Mouse (Mus musculus) liver, embryonic 13.5 days (tissue): Measurements from ENCODE around the gene Pikfyve. TPM values are rescaled to one million over a fixed set of nuclear protein-coding genes. Genes with fewer than 3 reads are reported as not detected.

ENCODE experiments used
- ATAC-seq: fragments of 200-750 bp; cut with Nextera tagmentation; 2 replicates; pipeline ENCODE4 v1.8.0; 2017; ENCODE audit warnings: low read depth, mild to moderate bottlenecking, moderate number of reproducible peaks, moderate library complexity
- DNase-seq: peaks from one replicate; pipeline ENCODE4 v3.0.0; 2022
- H3K27ac ChIP-seq: fragments of 300-500 bp; sonication (generic); 2 replicates; pipeline ENCODE4 v1.5.1; 2015; ENCODE audit warnings: moderate library complexity, mild to moderate bottlenecking, inconsistent platforms
- H3K27me3 ChIP-seq: fragments of 300-500 bp; sonication (generic); 2 replicates; pipeline ENCODE4 v1.6.1; 2015; ENCODE audit warnings: mild to moderate bottlenecking, inconsistent platforms
- H3K36me3 ChIP-seq: fragments of 300-500 bp; sonication (generic); 2 replicates; pipeline ENCODE4 v1.6.1; 2015; ENCODE audit warnings: mild to moderate bottlenecking, inconsistent platforms
- H3K4me1 ChIP-seq: fragments of 300-500 bp; sonication (generic); replicated peaks from 2 replicates; pipeline ENCODE4 v1.6.1; 2015; ENCODE audit warnings: inconsistent platforms
- H3K4me2 ChIP-seq: fragments of 300-500 bp; sonication (generic); 2 replicates; pipeline ENCODE4 v1.6.1; 2015; ENCODE audit warnings: inconsistent platforms, mild to moderate bottlenecking, moderate library complexity
- H3K4me3 ChIP-seq: fragments of 300-500 bp; sonication (generic); replicated peaks from 2 replicates; pipeline ENCODE4 v1.5.1; 2015; ENCODE audit warnings: mild to moderate bottlenecking, inconsistent platforms
- H3K9ac ChIP-seq: fragments of 300-500 bp; sonication (generic); 2 replicates; pipeline ENCODE4 v1.6.1; 2015; ENCODE audit warnings: mild to moderate bottlenecking, inconsistent platforms
- H3K9me3 ChIP-seq: fragments of 300-500 bp; sonication (generic); replicated peaks from 2 replicates; pipeline ENCODE4 v1.6.1; 2016; ENCODE audit warnings: inconsistent platforms
- WGBS: fragments of 180-500 bp; shearing (Covaris S2); methylation state at CpG from one replicate; pipeline ENCODE4 v1.1.7; 2015; ENCODE audit not compliant: insufficient replicate concordance; 5-methylcytosine and 5-hydroxymethylcytosine counted together
- polyA plus RNA-seq: library from polyadenylated mRNA; unstranded; fragments of >200 nt; fragmentation: Nextera tagmentation; extraction: Ambion mirVana; gene quantifications from 2 replicates; pipeline ENCODE4 v1.2.1, GENCODE M21; 2015

Gene Pikfyve
- polyA plus RNA-seq, 1 experiment from 2014 or later: 4.1 TPM

DNA sequence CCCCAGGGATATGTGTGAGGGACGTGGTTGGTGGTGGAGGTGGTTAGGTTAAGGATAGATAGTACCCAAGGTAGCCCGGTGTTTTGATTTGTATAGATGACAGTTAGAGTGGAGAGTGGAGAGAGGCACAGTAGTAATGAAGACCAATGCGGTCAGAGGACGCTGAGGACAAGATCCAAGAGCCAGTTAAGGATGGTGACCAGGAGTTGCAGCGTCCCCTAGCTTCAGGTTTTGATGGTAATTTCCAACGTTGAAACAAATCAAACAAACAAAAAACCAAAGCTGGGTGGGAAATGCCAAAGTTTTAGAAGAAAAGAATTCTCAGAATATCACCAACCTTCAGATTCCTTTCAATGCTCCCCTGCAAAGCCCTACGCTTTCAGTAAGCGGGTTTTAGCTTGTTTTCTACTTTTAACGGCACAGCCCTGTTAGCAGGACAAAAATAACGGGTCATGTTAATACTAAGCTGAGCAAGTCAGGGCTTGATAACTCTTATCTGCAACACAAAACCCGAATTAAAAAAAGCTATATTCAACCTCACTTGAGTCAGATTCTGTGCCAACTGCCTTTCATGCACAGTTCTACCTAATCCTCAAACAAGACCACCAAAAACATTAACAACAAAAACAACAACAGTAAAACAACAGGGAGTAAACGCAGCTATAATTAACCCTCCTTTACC, 818 bp upstream of the Pikfyve start:
- Histone ChIP-seq H3K36me3 (no peaks in the 10 kb centered on the region), H3K27me3 (no peaks in the 10 kb centered on the region), H3K27ac (peak overlapping the region; percentile 25), H3K4me3 (peak overlapping the region; percentile 91), H3K4me2 (peak overlapping the region; percentile 69), H3K9me3 (no peaks in the 10 kb centered on the region), H3K9ac (peak overlapping the region; percentile 63), H3K4me1 (peaks cover 30% of the 10 kb centered on the region)
- WGBS: 17% methylated on average over 12 of the region's 12 CpGs
- no peak; the same call in 1 of the 2 replicates for ATAC-seq
- DNase-seq: no peak

DNA sequence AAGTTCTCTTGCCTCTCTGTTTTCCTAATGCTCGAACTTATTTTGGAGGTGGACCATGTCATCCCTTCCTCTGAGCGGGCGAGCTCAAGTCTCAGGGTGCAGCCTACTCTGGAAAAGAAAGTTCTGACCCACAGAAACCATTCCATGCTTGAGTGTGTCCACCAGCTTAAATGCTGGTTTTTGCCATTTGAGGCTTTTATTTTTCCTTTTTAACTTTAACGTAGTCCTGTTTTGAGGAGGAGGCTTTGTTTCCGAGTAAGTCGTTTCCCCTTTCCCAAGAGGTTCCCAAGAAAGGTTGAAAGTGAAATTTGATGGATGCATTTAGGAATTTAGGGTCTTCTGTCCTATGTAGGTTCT, 569 bp downstream of the Pikfyve start:
- peak overlapping the region; percentile 91 for H3K4me3 ChIP-seq
- ATAC-seq (no peak), DNase-seq (no peak)
- peaks cover 25% of the 10 kb centered on the region for H3K4me1 ChIP-seq
- no peaks in the 10 kb centered on the region for H3K9me3 ChIP-seq
- H3K27me3 ChIP-seq: no peaks in the 10 kb centered on the region
- peak overlapping the region; percentile 93 for H3K9ac ChIP-seq
- peak overlapping the region; percentile 84 for H3K4me2 ChIP-seq
- 0% methylated on average over 6 of the region's 6 CpGs for WGBS
- H3K27ac ChIP-seq: peak overlapping the region; percentile 90
- H3K36me3 ChIP-seq: peaks cover 4% of the 10 kb centered on the region

DNA sequence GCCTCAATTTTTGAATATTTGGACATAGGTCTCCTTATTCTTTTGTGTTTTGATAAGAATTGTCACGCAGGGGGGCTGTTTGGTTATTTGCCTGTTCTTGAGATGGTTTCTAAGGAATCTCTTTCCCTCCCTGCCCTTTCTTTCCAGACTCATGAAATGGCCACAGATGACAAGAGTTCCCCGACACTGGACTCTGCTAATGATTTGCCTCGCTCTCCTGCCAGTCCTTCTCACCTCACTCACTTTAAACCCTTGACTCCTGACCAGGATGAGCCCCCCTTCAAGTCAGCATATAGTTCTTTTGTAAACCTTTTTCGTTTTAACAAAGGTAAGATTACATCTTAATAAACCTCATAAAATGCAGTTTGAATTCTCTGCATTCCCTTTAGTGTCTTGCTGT, 3.7 kb downstream of the Pikfyve start:
- no peak overlapping the region for H3K9ac ChIP-seq
- no peak overlapping the region for H3K27ac ChIP-seq
- 82% methylated on average over 4 of the region's 4 CpGs for WGBS
- peaks cover 23% of the 10 kb centered on the region for H3K36me3 ChIP-seq
- no peak overlapping the region for H3K4me2 ChIP-seq
- peaks cover 25% of the 10 kb centered on the region for H3K4me1 ChIP-seq
- H3K4me3 ChIP-seq: no peak overlapping the region
- H3K9me3 ChIP-seq: no peaks in the 10 kb centered on the region
- H3K27me3 ChIP-seq: no peaks in the 10 kb centered on the region
- ATAC-seq (no peak), DNase-seq (no peak)

DNA sequence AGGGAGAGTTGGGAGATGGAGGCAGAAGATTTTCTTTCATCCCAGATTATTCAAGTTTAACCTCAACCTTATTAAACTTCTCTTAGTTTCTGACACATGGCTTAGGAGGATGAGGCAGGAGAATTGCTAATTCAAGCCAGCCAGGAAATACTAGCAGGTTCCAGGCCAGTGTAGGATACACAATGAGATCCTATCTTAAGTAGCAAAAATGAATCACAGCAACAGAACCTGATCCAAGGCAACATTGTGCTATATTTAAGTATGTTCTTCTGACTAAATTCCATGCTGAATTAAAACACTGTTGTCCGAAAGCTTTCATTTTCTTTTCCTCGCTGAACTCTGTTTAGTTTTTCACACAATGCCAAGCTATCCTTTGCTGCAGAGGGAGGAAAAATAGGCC, 6.7 kb downstream of the Pikfyve start:
- H3K9me3 ChIP-seq: no peaks in the 10 kb centered on the region
- no peak overlapping the region for H3K27ac ChIP-seq
- no peak overlapping the region for H3K9ac ChIP-seq
- H3K4me3 ChIP-seq: no peak overlapping the region
- H3K4me1 ChIP-seq: peaks cover 9% of the 10 kb centered on the region
- H3K36me3 ChIP-seq: peaks cover 40% of the 10 kb centered on the region
- DNase-seq (no peak), ATAC-seq (no peak)
- no peaks in the 10 kb centered on the region for H3K27me3 ChIP-seq
- WGBS: 87% methylated on average over 2 of the region's 2 CpGs
- H3K4me2 ChIP-seq: no peak overlapping the region

DNA sequence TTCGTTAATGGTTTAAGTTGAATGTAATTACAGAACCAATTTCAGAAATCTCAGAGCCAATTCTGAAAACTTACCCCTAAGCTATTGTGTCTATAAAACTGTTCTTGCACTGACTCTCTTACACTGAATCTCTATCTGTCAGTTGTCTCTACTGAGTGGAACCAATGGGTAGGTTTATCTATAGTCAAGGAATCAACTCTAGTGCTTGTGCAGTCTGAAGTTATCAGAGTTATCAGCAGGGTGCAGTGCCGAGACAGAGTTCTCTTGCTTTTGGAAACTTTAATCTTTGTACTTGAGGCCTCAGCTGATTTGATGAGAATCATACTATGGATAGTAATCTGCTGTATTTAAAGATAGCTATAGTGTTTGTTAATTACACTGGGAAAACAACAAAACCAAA, 11.9 kb downstream of the Pikfyve start:
- no peak overlapping the region for H3K4me2 ChIP-seq
- H3K27me3 ChIP-seq: no peaks in the 10 kb centered on the region
- 59% methylated on average over 2 of the region's 2 CpGs for WGBS
- no peak overlapping the region for H3K27ac ChIP-seq
- H3K36me3 ChIP-seq: peaks cover 31% of the 10 kb centered on the region
- H3K4me1 ChIP-seq: peaks cover 4% of the 10 kb centered on the region; the same call in 1 of the 2 replicates
- H3K9ac ChIP-seq: no peak overlapping the region
- no peak overlapping the region for H3K4me3 ChIP-seq
- peak; percentile 41; the same call in 1 of the 2 replicates for ATAC-seq
- H3K9me3 ChIP-seq: no peaks in the 10 kb centered on the region
- DNase-seq: no peak

DNA sequence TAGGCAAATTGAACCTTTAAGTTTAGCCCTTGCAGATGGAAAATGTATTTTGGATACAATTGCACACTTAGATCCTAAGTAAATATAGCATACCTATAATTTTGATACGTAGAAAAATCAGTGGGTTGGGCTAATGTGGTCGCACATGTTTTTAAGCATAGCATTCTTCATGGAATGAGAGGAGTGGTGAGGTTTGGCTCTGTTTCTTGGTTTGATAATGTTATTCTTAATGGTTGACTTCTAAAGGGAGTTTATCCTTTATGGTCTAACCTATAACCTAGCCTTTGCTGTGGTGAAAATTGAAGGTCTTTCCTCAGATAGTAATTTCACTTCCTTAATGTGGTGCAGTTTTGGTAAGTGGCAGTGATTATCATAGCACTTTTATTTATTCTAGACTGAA, 12.4 kb downstream of the Pikfyve start:
- Histone ChIP-seq H3K36me3 (peaks cover 32% of the 10 kb centered on the region), H3K9ac (no peak overlapping the region), H3K4me2 (no peak overlapping the region), H3K4me3 (no peak overlapping the region), H3K9me3 (no peaks in the 10 kb centered on the region), H3K27me3 (no peaks in the 10 kb centered on the region), H3K4me1 (peaks cover 4% of the 10 kb centered on the region; the same call in 1 of the 2 replicates), H3K27ac (no peak overlapping the region)
- WGBS: 83% methylated on average over 2 of the region's 2 CpGs
- ATAC-seq: no peak
- no peak for DNase-seq

DNA sequence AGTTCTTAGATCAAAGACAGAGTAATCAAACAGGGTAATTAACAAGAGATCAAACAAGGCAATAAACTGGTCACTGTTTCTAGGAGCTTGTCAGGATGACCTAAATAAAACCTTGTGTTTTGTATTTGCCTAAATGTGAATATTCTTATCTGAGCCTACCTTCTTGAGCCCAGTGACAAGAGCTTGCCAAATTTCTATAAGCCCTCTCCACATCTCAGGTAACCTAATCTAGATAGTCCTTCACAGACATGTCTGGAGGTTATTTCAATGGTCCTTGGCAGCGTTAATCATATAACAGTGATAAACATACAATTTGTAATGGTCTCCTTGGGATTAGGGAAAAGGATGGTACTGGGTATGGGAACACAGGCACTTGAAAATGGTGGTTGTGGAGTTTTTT, 17.8 kb downstream of the Pikfyve start:
- ATAC-seq: no peak
- H3K9me3 ChIP-seq: no peaks in the 10 kb centered on the region
- H3K4me3 ChIP-seq: no peak overlapping the region
- H3K9ac ChIP-seq: no peak overlapping the region
- H3K27me3 ChIP-seq: no peaks in the 10 kb centered on the region
- WGBS: 78% methylated on average over 1 of the region's 1 CpGs
- no peak overlapping the region for H3K4me2 ChIP-seq
- no peaks in the 10 kb centered on the region for H3K4me1 ChIP-seq
- no peak for DNase-seq
- H3K36me3 ChIP-seq: peaks cover 51% of the 10 kb centered on the region
- H3K27ac ChIP-seq: no peak overlapping the region

DNA sequence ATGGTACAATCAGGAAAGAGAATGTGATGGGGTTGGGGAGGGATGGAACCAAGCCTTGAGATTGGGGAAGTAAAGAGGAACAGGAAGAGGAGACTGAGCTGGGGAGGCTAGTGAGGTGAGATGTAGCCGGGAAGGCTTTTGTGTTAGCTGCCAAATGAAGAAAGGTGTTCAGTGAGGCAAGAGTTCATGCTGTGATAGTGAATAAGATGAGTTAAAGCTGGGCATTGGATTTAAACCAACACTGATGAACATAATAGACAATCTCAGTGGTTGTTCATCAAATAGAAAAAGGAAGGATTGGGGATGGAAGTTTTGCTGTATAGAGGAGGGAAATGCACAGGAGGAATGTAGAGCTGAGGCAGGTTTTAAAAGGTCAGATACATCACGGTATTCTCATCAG, 26.7 kb downstream of the Pikfyve start:
- Histone ChIP-seq H3K27ac (no peak overlapping the region), H3K4me1 (no peaks in the 10 kb centered on the region), H3K9ac (no peak overlapping the region), H3K4me2 (no peak overlapping the region), H3K27me3 (no peaks in the 10 kb centered on the region), H3K4me3 (no peak overlapping the region), H3K36me3 (peaks cover 35% of the 10 kb centered on the region), H3K9me3 (no peaks in the 10 kb centered on the region)
- ATAC-seq (no peak), DNase-seq (no peak)
- 64% methylated on average over 2 of the region's 2 CpGs for WGBS

DNA sequence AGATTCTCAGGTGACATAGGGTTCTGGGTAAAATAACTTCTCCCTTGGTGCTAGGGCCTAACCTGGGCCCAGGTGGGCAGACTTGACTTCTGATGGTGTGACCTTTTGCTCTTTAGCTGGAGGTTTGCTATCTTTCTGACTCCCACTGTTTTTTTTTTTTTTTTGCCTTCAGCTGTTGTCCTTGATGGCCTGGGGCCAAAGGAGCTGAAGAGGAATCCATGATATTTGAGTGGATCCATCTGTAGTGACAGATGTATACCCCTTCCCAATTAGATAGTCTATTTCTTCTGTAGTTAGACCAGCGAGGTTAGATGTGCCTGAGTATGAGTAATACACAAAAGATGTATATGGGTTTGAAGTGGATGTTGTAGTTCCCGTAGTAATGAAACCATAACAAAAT, 31.1 kb downstream of the Pikfyve start:
- DNase-seq (no peak), ATAC-seq (no peak)
- Histone ChIP-seq H3K27me3 (no peaks in the 10 kb centered on the region), H3K36me3 (peaks cover 19% of the 10 kb centered on the region), H3K27ac (no peak overlapping the region), H3K9me3 (no peaks in the 10 kb centered on the region), H3K4me2 (no peak overlapping the region), H3K4me3 (no peak overlapping the region), H3K4me1 (no peaks in the 10 kb centered on the region), H3K9ac (no peak overlapping the region)
- WGBS: 74% methylated on average over 2 of the region's 2 CpGs

DNA sequence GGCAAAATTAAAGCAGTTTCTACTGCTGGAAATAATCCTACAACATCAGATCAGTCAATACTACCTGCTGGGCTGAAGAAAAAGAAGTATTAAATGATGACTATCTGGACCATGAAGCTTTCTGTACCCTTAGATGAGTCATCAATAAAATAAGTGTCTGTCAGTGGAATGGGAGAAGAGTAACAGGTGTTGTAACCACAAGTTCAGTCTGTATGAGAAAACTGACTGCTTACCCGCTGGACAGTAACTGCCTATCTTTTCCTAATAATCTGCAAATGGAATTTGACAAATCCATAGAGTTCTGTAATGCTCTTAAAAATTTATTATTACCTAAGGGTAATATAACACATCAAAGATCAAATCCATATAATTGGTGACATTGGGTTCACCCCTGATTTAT, 31.5 kb downstream of the Pikfyve start:
- ATAC-seq: no peak
- no peak for DNase-seq
- Histone ChIP-seq H3K4me1 (no peaks in the 10 kb centered on the region), H3K4me3 (no peak overlapping the region), H3K27ac (no peak overlapping the region), H3K9me3 (no peaks in the 10 kb centered on the region), H3K27me3 (no peaks in the 10 kb centered on the region), H3K4me2 (no peak overlapping the region), H3K9ac (no peak overlapping the region), H3K36me3 (peaks cover 19% of the 10 kb centered on the region)
- 95% methylated on average over 1 of the region's 1 CpGs for WGBS

DNA sequence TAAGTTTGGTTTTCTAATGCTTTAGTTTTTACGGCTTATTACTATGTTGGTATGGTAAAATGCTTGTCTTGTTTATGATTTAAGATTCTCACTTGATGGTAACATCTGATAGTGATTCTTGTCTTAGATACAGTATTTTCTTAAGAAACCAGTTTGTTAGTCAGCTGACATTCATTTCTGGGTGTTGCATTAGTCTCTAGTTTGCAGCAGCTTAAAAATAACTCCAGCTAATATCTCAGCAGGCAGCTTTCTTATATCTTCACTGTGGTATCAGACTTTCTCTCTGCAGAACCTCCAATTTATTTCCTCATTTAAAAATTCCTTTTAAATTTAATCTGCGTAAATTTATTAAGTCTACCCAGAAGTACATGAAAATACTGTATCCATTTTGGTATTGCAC, 37.2 kb downstream of the Pikfyve start:
- Histone ChIP-seq H3K4me1 (no peaks in the 10 kb centered on the region), H3K27ac (no peak overlapping the region), H3K27me3 (no peaks in the 10 kb centered on the region), H3K9me3 (no peaks in the 10 kb centered on the region), H3K4me3 (no peak overlapping the region), H3K4me2 (no peak overlapping the region), H3K9ac (no peak overlapping the region), H3K36me3 (peaks cover 21% of the 10 kb centered on the region)
- 83% methylated on average over 2 of the region's 2 CpGs for WGBS
- no peak for ATAC-seq
- no peak for DNase-seq

DNA sequence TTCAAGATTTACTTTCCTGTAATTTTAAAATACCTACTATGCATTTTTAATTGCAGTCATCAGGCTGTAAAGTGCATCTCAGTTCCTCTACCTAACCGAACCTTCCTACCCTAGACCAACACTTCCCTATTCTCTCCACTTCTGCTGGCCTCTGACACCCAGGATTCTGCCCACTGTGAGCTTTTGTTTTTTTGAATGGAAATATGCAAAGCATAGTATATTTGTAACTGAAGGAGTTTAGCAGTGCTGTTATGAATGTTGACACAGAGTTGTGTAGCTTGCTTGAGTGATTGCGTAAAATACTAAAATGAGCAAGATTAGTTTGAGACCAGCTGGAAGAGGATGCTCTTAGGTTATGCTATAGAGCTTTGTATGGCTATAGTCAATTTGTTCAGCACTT, 41.2 kb downstream of the Pikfyve start:
- Histone ChIP-seq H3K4me3 (no peak overlapping the region), H3K9me3 (no peaks in the 10 kb centered on the region), H3K27ac (no peak overlapping the region), H3K36me3 (peaks cover 11% of the 10 kb centered on the region), H3K4me2 (no peak overlapping the region), H3K9ac (no peak overlapping the region), H3K4me1 (no peaks in the 10 kb centered on the region), H3K27me3 (no peaks in the 10 kb centered on the region)
- 71% methylated on average over 2 of the region's 2 CpGs for WGBS
- ATAC-seq: no peak
- no peak for DNase-seq
